Mouse (Mus musculus) right cerebral cortex, postnatal 10 days (tissue): ENCODE results near the gene Dnaaf3.
"Not testable (repeated sequence)": the region's sequence is repeated elsewhere in the genome, so short reads cannot be mapped to it uniquely, and the experiment has no call there.

Source experiments
- DNase-seq, 2 experiments: peaks; one replicate each; pipeline ENCODE4 v3.0.0; 2021; ENCODE audit warnings: low spot score in 2 of 2

The Dnaaf3 gene

GRCm38 (mm10) chr7:4532005-4532729 is at the start of gene Dnaaf3:
Gene Dnaaf3 (minus strand): TSS chr7:4532453.
- peak; percentile 50 to 71 for DNase-seq

- not testable (repeated sequence) for DNase-seq
Measured at GRCm38 (mm10) chr7:4581481-4581880, 49.2 kb upstream of the Dnaaf3 start.

- DNase-seq = not testable (repeated sequence)
Measured at GRCm38 (mm10) chr7:4572361-4572760, 40.1 kb upstream of the Dnaaf3 start.

GRCm38 (mm10) chr7:4562660-4563059 is 30.4 kb upstream of the Dnaaf3 start:
- no peak for DNase-seq

GRCm38 (mm10) chr7:4557167-4557560 is 24.9 kb upstream of the Dnaaf3 start:
- no peak for DNase-seq

GRCm38 (mm10) chr7:4556256-4557166 is 24.3 kb upstream of the Dnaaf3 start:
- peak; percentile 88 to 91 for DNase-seq

GRCm38 (mm10) chr7:4547221-4547641 is 15.0 kb upstream of the Dnaaf3 start, which contains the start of gene Syt5:
Gene Syt5 (minus strand): TSS chr7:4547541.
- peak; percentile 88 to 92 for DNase-seq

GRCm38 (mm10) chr7:4546591-4547131 is 14.4 kb upstream of the Dnaaf3 start:
- DNase-seq = peak; percentile 97 to 99

GRCm38 (mm10) chr7:4546050-4546449 is 13.8 kb upstream of the Dnaaf3 start:
- DNase-seq = peak; percentile 46 to 49

GRCm38 (mm10) chr7:4542013-4542412 is 9.8 kb upstream of the Dnaaf3 start:
- no peak for DNase-seq

- no peak for DNase-seq
Measured at GRCm38 (mm10) chr7:4541344-4541743, 9.1 kb upstream of the Dnaaf3 start.

- DNase-seq = no peak
Measured at GRCm38 (mm10) chr7:4539019-4539418, 6.8 kb upstream of the Dnaaf3 start.

GRCm38 (mm10) chr7:4537181-4537580 is 4.9 kb upstream of the Dnaaf3 start:
- no peak for DNase-seq

GRCm38 (mm10) chr7:4536369-4536768 is 4.1 kb upstream of the Dnaaf3 start:
- DNase-seq = no peak

GRCm38 (mm10) chr7:4530166-4530565 is 2.1 kb downstream of the Dnaaf3 start:
- not testable (repeated sequence) for DNase-seq

- DNase-seq = no peak
Measured at GRCm38 (mm10) chr7:4527302-4527689, 5.0 kb downstream of the Dnaaf3 start.

- peak; percentile 85 to 88 for DNase-seq
Measured at GRCm38 (mm10) chr7:4526341-4527301, 5.6 kb downstream of the Dnaaf3 start.

GRCm38 (mm10) chr7:4524212-4524922 is 7.9 kb downstream of the Dnaaf3 start, which contains the start of gene Tnni3:
Gene Tnni3 (minus strand): TSS chr7:4524229.
- DNase-seq = not testable (repeated sequence)

- no peak for DNase-seq
Measured at GRCm38 (mm10) chr7:4523205-4524130, 8.8 kb downstream of the Dnaaf3 start.
